Mouse (Mus musculus) lung, embryonic 16.5 days (tissue): ENCODE measurements around the gene Dnajb12. TPM values are rescaled to one million over a fixed set of nuclear protein-coding genes. Genes with fewer than 3 reads are reported as not detected.

Experiments
- ATAC-seq: fragments of 200-750 bp; cut with Nextera tagmentation; 2 replicates; pipeline ENCODE4 v1.8.0; 2017; ENCODE audit warnings: low read depth, mild to moderate bottlenecking, moderate library complexity
- H3K27ac ChIP-seq: fragments of 300-500 bp; sonication (generic); 2 replicates; pipeline ENCODE4 v1.5.1; 2014; ENCODE audit warnings: mild to moderate bottlenecking, control low read depth, low read length
- H3K27me3 ChIP-seq: fragments of 300-500 bp; sonication (generic); 2 replicates; pipeline ENCODE4 v1.6.1; 2014; ENCODE audit warnings: low read depth, low read length, mixed read lengths; ENCODE audit not compliant: control insufficient read depth, insufficient read depth
- H3K36me3 ChIP-seq: fragments of 300-500 bp; sonication (generic); 2 replicates; pipeline ENCODE4 v1.6.1; 2014; ENCODE audit warnings: low read length; ENCODE audit not compliant: control insufficient read depth, insufficient read depth
- H3K4me1 ChIP-seq: fragments of 300-500 bp; sonication (generic); replicated peaks from 2 replicates; pipeline ENCODE4 v1.6.1; 2014; ENCODE audit warnings: low read length, mixed read lengths; ENCODE audit not compliant: control insufficient read depth, insufficient read depth
- H3K4me2 ChIP-seq: fragments of 300-500 bp; sonication (generic); 2 replicates; pipeline ENCODE4 v1.6.1; 2014; ENCODE audit warnings: low read depth, low read length, control low read depth
- H3K4me3 ChIP-seq: fragments of 300-500 bp; sonication (generic); 2 replicates; pipeline ENCODE4 v1.5.1; 2014; ENCODE audit warnings: mild to moderate bottlenecking, low read length, control low read depth
- H3K9ac ChIP-seq: fragments of 300-500 bp; sonication (generic); 2 replicates; pipeline ENCODE4 v1.6.1; 2014; ENCODE audit warnings: low read length, control low read depth
- H3K9me3 ChIP-seq: fragments of 300-500 bp; sonication (generic); 2 replicates; pipeline ENCODE4 v1.6.1; 2016; ENCODE audit warnings: low read length; ENCODE audit not compliant: control insufficient read depth
- WGBS: fragments of 180-500 bp; shearing (Covaris S2); extraction: QIAGEN DNeasy Blood & Tissue Kit; methylation state at CpG from one replicate; pipeline ENCODE4 v1.1.7; 2014; 5-methylcytosine and 5-hydroxymethylcytosine counted together
- polyA plus RNA-seq: library from polyadenylated mRNA; unstranded; fragments of >200 nt; fragmentation: Nextera tagmentation; extraction: Ambion mirVana; gene quantifications from 2 replicates; pipeline ENCODE4 v1.2.1, GENCODE M21; 2015

Gene Dnajb12
- polyA plus RNA-seq, 1 experiment from 2014 or later: 27.1 TPM

GRCm38 (mm10) chr10:59898935-59899334 is 19.6 kb downstream of the Dnajb12 start:
- Histone ChIP-seq H3K4me3 (no peak overlapping the region), H3K27ac (peak overlapping the region; percentile 92), H3K36me3 (peaks cover 32% of the 10 kb centered on the region), H3K27me3 (no peaks in the 10 kb centered on the region), H3K4me1 (peaks cover 57% of the 10 kb centered on the region), H3K4me2 (peak overlapping the region; percentile 25), H3K9ac (peak overlapping the region; percentile 41), H3K9me3 (no peaks in the 10 kb centered on the region)
- WGBS: 36% methylated on average over 2 of the region's 2 CpGs
- no peak for ATAC-seq

DNA sequence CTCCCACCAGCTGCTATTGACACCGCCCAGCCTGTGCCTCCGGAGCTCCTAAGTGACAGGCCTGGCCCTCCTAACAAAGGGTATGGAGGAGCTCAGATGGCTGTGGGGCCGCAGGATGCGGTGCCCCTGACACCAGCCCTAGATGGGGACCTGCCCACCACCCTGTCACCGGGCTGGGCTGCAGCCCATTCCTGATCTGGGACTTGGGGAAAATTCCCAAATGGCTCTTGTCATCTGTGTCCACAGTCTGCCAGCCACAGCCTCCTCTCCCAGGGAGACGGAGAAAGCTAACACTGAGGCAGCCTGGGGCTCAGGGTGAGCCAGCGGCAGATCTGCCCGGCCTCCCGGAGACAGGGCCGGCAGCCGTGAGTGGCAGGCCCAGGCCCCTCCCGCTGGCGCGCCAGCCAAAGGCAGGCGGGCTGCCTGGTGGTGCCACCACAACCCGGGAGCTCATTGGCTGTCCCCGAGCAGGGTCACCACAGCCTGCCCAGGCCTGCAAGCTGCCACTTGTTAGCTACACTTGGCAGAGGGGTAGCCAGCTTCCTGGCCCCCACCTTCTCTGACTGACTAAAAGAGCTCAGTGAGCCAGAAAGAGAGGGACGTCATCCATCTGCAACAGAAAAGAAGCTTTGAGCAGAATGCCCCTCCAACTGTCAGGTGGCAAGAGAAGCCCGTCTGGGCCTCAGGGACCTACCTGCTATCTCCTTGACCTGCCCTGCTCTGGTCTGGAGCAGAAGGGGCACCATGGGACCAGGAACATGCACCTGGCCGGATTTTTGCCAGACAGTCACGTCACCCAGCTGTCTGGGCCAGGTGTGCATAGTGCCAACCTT is 20.2 kb downstream of the Dnajb12 start:
- peak overlapping the region; percentile 92 for H3K27ac ChIP-seq
- 7% methylated on average over 21 of the region's 21 CpGs for WGBS
- H3K9ac ChIP-seq: peak overlapping the region; percentile 41
- ATAC-seq: peak; percentile 95
- peaks cover 27% of the 10 kb centered on the region for H3K36me3 ChIP-seq
- H3K4me3 ChIP-seq: no peak overlapping the region
- H3K4me2 ChIP-seq: peak overlapping the region; percentile 25
- no peaks in the 10 kb centered on the region for H3K27me3 ChIP-seq
- no peaks in the 10 kb centered on the region for H3K9me3 ChIP-seq
- peaks cover 57% of the 10 kb centered on the region for H3K4me1 ChIP-seq

DNA sequence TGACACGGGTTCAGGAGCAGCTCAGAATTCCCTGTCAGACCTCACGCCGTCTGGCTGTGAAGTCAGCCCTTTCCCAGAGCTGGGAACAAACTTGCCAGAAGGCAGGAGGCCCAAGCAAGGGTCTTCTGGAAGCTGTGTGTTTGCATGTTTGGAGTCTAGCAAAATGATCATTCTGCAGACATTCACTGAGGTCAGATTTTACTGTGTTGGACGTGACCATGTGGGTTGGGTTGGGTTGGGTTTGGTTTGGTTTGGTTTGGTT is 20.7 kb downstream of the Dnajb12 start:
- H3K4me2 ChIP-seq: peak overlapping the region; percentile 25
- no peaks in the 10 kb centered on the region for H3K9me3 ChIP-seq
- no peak overlapping the region for H3K4me3 ChIP-seq
- ATAC-seq: peak; percentile 4; the same call in 1 of the 2 replicates
- no peaks in the 10 kb centered on the region for H3K27me3 ChIP-seq
- H3K27ac ChIP-seq: peak overlapping the region; percentile 92
- peaks cover 26% of the 10 kb centered on the region for H3K36me3 ChIP-seq
- peaks cover 54% of the 10 kb centered on the region for H3K4me1 ChIP-seq
- 29% methylated on average over 4 of the region's 4 CpGs for WGBS
- H3K9ac ChIP-seq: peak overlapping the region; percentile 41

- Histone ChIP-seq H3K27ac (peak overlapping the region; percentile 92; the same call in 1 of the 2 replicates), H3K4me2 (no peak overlapping the region), H3K9me3 (no peaks in the 10 kb centered on the region), H3K36me3 (peaks cover 17% of the 10 kb centered on the region), H3K4me1 (peaks cover 52% of the 10 kb centered on the region), H3K9ac (no peak overlapping the region), H3K27me3 (no peaks in the 10 kb centered on the region), H3K4me3 (no peak overlapping the region)
- no peak for ATAC-seq
- 26% methylated on average over 4 of the region's 4 CpGs for WGBS
Observed at GRCm38 (mm10) chr10:59900939-59901338, 21.6 kb downstream of the Dnajb12 start.

DNA sequence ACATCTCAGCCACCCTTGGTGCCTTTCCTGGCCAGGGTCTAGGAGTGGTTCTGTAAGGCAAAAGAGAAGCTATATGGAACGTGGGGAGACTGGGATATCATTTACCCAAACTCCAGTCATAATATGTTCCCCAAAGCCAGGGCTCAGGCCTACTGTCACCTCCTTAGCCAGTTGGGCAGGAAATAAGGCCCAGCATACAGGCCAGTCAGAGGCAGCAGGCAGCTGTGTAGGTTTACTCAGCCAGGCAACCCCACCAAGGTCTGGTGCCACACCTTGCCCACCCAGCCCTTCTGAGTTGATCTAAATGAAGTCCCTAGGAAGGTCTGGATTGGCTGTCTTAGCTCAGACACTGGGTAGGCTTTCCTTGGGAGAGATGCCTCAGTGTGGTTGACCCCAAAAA is 22.1 kb downstream of the Dnajb12 start:
- H3K27ac ChIP-seq: peak overlapping the region; percentile 24; the same call in 1 of the 2 replicates
- no peak overlapping the region for H3K4me2 ChIP-seq
- H3K27me3 ChIP-seq: no peaks in the 10 kb centered on the region
- H3K9ac ChIP-seq: no peak overlapping the region
- no peak overlapping the region for H3K4me3 ChIP-seq
- peaks cover 52% of the 10 kb centered on the region for H3K4me1 ChIP-seq
- no peak for ATAC-seq
- 79% methylated on average over 1 of the region's 1 CpGs for WGBS
- no peaks in the 10 kb centered on the region for H3K9me3 ChIP-seq
- peaks cover 13% of the 10 kb centered on the region for H3K36me3 ChIP-seq

- Histone ChIP-seq H3K27ac (no peak overlapping the region), H3K9ac (no peak overlapping the region), H3K4me1 (peaks cover 50% of the 10 kb centered on the region)
Observed at GRCm38 (mm10) chr10:59901986-59902605, 22.7 kb downstream of the Dnajb12 start.

DNA sequence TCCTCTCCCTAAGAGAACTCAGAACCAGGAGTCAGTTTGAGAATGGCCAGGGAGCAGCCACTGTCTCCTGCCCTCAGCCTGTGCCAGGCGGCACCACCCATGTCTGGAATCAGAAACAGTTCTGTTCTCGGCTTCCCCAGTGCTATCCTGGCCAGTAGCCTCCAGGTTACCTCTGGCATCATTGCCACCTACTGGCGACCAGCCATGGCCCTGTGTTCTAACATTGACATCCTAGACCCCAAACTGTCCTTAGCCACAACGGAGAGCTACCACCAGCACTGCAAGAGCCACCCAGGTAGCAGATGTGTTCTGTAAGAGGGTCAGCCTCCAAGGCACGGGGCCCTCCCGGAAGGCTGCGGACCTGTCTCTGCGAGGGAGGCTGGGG is 23.2 kb downstream of the Dnajb12 start:
- no peak for ATAC-seq
- Histone ChIP-seq H3K4me2 (no peak overlapping the region), H3K27me3 (no peaks in the 10 kb centered on the region), H3K4me1 (peaks cover 48% of the 10 kb centered on the region), H3K9me3 (no peaks in the 10 kb centered on the region), H3K4me3 (no peak overlapping the region), H3K36me3 (peaks cover 3% of the 10 kb centered on the region), H3K9ac (0 out of 2 replicates have a peak overlapping the region, but pooled peaks have one; percentile 9), H3K27ac (no peak overlapping the region)
- WGBS: 46% methylated on average over 8 of the region's 8 CpGs

More at GRCm38 (mm10) chr10:59901986-59902605, 22.7 kb downstream of the Dnajb12 start:
- Histone ChIP-seq H3K4me2 (no peak overlapping the region), H3K9me3 (no peaks in the 10 kb centered on the region), H3K27me3 (no peaks in the 10 kb centered on the region), H3K4me3 (no peak overlapping the region), H3K36me3 (peaks cover 8% of the 10 kb centered on the region)
- 69% methylated on average over 8 of the region's 8 CpGs for WGBS
- ATAC-seq: no peak

DNA sequence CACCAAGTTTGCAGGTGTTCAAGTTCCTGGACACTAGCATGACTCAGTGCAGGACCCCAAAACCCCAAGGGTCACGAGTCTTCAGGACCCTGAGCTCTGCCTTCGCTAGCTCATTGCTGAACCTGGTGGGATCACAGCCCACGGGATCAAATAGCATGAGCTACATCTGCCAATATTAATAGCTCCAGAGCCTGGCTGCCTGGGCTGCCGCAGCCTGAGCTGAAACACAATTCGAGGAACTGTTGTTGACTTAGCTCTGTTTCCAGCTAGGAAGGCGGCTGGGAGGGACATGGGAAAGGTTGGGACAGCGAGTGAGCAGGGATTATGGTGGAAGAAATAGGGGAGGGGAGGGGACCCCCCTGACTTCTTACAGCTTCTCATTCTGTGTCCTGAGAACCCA is 23.8 kb downstream of the Dnajb12 start:
- Histone ChIP-seq H3K27me3 (no peaks in the 10 kb centered on the region), H3K9me3 (no peaks in the 10 kb centered on the region), H3K36me3 (no peaks in the 10 kb centered on the region), H3K4me3 (no peak overlapping the region), H3K27ac (peak overlapping the region; percentile 55), H3K4me2 (no peak overlapping the region), H3K4me1 (peaks cover 50% of the 10 kb centered on the region), H3K9ac (no peak overlapping the region)
- whole genome bisulfite sequencing: 34% methylated on average over 7 of the region's 7 CpGs
- ATAC-seq: no peak

DNA sequence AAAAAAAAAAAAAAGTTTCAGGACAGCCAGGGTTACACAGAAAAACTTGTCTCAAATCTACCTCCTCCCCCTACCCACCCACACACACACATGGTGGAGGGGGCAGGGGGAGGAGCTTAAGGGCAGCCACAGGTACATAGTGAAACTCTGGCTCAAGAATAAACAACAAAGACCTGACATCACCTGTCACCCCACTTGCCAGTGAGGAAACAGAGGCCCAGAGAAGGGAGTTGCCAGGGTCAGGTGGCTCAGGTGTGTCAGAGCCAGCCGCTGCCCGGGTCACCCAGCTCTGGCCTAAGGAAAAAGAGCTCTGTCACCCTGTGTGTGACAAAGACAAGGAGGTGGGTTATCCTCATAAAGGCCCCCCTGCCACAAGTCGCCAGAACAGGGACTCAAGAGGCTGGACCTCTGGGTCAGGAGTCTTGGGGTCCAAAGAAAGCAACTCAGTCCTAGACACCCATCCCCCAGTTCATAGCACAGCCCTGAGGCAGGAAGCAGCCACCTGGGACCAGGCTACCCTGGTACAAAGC is 27.8 kb downstream of the Dnajb12 start:
- 43% methylated on average over 3 of the region's 3 CpGs for WGBS
- H3K27me3 ChIP-seq: no peaks in the 10 kb centered on the region
- H3K27ac ChIP-seq: peak overlapping the region; percentile 83
- H3K4me1 ChIP-seq: peaks cover 54% of the 10 kb centered on the region
- 0 out of 2 replicates have a peak overlapping the region, but pooled peaks have one; percentile 8 for H3K9ac ChIP-seq
- no peak overlapping the region for H3K4me3 ChIP-seq
- ATAC-seq: no peak
- H3K4me2 ChIP-seq: no peak overlapping the region
- no peaks in the 10 kb centered on the region for H3K9me3 ChIP-seq
- H3K36me3 ChIP-seq: no peaks in the 10 kb centered on the region
